Mouse (Mus musculus) R1 (cell line): ENCODE data around the gene Rasgrp3.
A peak's percentile ranks its signal among the peaks of the same experiment; 100 is the strongest.

Experiments used
- DNase-seq: peaks from one replicate; pipeline ENCODE4 v3.0.0-alpha.2; 2018; ENCODE audit warnings: low read depth, low spot score

The Rasgrp3 gene

DNA sequence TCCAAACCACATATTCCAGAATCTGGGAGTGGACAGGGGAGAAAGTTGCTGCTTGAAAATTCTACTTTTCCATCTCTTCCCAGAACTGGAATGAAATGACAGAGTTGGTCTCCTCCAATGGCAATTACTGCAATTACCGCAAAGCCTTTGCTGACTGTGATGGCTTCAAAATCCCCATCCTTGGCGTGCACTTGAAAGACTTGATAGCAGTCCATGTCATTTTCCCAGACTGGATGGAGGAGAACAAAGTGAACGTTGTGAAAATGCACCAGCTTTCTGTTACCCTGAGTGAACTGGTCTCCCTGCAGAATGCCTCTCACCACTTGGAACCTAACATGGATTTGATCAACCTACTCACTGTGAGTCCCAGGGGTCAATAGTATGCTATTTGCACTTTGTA, 67.3 kb downstream of the Rasgrp3 start:
- DNase-seq, result no peak

- no peak for DNase-seq
Measured at GRCm38 (mm10) chr17:75505053-75505452, 69.4 kb downstream of the Rasgrp3 start.

DNA sequence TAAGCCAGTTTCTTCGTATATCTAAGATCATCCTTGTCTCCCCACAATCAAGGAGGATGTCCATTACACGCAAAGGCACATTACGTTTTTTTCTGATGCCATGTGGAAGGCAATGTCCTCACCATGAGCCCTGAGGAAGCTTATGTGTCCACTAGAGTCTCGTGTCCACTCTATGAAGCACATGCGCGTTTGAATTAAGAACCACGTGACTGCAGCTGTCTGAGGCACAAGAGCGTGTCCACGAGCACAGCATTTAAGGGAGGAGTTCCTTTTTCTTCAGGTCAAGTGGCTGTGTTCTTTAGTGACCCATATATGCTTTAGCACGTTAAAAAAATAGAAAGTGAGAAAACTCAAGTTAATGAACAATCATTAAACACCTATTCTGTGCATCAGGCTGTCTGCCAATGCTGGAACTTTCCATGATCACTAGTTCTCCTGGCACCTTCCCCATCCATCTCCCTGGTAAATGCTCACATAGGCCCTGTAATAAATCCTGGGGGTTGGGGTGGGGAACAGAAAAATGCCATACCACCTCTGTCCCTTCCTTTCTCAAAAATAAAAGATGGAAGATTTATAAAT, 70.5 kb downstream of the Rasgrp3 start:
- DNase-seq, result no peak

DNA sequence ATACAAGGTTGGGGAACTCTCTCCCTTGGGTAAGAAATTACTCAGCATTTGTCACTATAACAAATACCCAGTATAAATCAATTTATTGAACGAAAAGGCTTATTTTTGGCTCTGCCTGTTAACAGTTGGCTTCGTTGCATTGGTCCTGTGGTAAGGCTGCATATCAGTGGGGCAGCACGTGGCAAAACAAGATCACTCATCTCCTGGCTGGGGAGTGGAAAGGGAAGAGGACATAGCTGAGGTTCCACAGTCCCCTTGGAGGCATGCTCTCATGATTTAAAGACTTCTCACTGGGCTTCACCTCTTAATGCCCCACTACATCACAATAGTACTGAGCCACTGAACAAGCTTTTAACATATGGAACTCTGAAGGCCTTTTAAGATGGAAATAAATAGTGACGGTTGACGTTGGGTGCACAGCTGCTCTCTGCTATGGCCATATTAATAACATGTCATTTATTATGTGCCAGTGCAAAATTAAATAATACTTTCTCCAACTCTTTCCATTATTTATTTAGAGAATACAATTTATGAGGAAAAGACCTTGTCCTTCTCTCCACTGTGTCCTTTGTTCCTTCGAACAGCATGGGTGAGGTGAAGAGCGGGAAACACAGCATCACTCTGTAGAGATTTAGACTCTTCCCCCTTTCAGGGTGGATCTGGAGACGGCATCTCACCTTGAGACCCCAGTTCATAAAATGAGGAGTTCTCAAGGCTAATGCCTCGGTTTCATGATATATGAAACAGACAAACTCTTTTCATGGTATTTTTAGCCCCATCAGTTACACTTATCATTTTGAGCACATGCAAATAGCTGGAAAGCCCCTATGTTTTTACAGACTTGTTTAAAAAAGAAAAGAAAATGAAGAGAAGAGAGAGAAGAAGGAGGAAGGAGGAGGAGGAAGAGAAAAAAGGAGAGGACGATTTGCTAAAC, 71.3 kb downstream of the Rasgrp3 start:
- DNase-seq, result no peak

- no peak for DNase-seq
Measured at GRCm38 (mm10) chr17:75509257-75509656, 73.6 kb downstream of the Rasgrp3 start.

GRCm38 (mm10) chr17:75516591-75516990, 80.9 kb downstream of the Rasgrp3 start:
- DNase-seq, result no peak

DNA sequence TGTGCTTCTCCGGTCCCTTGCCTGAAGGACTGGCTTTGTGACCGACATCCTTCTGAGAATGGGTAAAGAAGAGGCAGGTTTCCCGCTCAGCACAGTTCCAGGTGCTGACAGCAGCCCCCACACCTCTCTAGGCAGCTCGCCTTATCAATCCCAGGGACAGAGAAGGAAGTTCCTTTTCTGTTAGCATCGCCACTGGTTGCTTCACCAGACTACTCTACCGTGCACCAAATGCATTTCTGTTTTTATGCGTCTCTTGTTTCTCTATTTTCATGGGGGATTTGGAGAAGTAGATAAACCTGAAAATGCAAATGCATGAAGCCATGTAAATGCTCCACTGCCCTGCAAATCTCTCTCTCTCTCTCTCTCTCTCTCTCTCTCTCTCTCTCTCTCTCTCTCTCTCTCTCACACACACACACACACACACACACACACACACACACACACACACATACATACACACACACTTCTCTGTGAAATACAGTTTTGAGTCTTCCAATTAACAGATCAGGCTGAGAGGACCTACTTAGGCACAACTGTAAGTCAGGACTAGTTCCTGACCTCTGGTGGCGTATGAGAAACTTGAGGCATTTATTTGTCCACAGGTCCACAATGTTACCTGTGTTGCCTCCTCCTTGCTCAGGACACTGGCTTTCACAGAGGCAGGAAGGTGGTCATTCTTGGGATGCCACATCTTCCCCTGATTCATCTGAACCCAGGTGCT, 82.6 kb downstream of the Rasgrp3 start:
- DNase-seq, result no peak

GRCm38 (mm10) chr17:75519239-75519900, 83.7 kb downstream of the Rasgrp3 start:
- no peak for DNase-seq

GRCm38 (mm10) chr17:75521236-75521842, 85.6 kb downstream of the Rasgrp3 start:
- DNase-seq, result peak; percentile 63

DNA sequence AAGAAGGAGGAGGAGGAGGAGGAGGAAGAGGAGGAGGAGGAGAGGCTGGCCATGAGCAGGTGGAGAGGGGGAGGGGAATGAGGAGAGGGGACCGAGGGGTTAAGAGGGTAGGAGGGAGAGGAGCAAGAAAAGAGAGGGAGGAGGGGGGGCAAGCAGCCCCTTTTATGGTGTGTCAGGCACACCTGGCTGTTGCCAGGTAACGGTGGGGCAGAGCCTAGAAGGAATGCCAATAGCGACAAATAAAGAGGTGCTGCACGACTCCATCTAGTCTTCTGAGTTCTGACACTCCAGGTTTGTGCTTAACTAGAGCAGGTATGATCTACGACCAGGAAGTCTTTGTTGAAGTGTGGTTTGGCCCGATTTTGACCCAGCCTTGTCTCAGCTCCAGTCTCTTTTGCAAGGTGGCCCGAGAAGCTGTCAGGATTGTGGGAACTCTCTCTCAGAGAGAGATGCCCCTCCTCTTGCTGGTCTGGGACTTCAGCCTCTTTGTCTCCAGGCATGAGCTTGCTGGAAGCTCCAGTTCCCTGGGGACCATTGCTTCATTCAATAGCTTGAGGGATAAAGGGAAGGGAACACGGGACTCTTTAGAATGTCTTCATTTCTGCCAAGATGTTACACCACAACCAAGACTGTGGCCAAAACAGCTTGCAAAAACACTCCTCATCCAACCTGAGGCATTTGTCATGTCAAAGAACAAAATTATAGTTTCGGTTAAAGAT, 86.8 kb downstream of the Rasgrp3 start:
- DNase-seq, result peak; percentile 47

- no peak for DNase-seq
Measured at GRCm38 (mm10) chr17:75523812-75524211, 88.1 kb downstream of the Rasgrp3 start.

DNA sequence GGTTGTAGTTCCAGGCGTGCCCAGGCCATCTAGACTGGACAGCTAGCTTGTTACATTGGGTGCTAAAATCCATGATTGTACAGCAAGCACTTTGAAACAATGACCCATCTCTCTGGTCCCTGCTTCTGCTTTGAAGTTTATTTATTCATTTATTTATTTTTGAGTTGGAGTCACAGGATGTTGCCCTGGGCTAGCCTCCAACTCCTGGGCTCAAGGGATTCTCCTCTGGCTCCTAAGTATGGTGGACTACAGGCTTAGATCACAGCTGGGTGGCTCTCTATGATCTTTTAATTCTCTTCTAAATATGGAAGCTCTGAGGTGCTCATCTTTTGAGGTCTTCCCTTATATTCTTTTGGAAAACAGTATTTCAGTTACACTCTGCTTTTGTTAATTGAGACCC, 90.7 kb downstream of the Rasgrp3 start:
- no peak for DNase-seq

- DNase-seq, result peak; percentile 50
Measured at GRCm38 (mm10) chr17:75529222-75529935, 93.7 kb downstream of the Rasgrp3 start.

GRCm38 (mm10) chr17:75532469-75532986, 96.8 kb downstream of the Rasgrp3 start:
- no peak for DNase-seq

DNA sequence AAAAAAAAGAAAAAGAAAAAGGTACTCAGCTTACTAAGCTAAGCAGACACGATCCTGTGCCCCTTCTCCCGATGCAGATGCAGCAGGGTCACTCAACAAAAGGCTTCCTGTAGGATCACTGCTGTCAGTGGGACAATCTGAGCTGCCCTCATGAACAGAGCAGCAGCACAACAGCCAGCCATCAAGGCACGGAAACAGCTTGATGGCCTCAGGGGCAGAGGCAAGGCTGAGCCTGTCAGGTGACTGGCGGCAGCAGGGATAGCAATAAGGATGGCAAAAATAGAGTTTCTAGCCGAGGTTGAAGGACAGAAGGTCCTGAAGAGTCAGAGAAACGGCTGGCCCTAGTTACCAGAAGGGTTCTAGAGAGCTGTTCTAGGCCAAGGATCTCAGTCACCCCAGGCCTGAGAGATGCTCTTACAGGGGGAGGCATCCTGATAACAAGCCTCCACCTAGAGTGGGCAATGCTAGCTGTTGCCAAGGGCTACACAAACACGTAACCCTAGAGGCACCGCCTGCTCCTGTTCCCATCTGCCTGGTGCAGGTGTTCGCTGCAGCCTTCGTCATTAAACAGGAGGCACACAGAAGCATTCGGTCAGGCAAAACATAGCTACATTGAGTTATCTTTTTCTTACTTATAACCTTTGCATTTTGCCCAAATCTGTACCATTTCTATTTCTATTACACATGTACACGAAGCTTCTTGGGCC, 98.8 kb downstream of the Rasgrp3 start:
- no peak for DNase-seq

- no peak for DNase-seq
Measured at GRCm38 (mm10) chr17:75535612-75536011, 99.9 kb downstream of the Rasgrp3 start.

GRCm38 (mm10) chr17:75536396-75537049, 100.8 kb downstream of the Rasgrp3 start:
- peak; percentile 51 for DNase-seq

DNA sequence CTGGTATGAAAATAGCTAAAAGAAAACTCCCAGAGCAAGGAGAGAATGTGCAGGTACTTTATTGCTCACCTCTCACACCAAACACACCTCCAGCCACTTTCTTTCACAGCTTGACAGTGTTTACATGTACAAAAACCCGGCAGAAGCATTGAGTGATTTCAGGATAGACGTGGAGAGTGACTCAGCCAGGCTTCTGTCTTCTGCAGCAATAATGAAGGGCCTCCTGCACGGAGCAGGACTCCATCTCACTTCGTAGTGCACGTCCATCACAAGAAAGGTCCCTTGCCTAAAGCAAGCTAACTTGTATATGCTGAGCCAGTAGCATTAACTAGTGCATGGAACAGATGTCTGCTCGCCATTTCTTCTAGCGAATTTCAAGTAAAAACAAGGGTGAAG, 101.4 kb downstream of the Rasgrp3 start:
- DNase-seq, result no peak

- no peak for DNase-seq
Measured at GRCm38 (mm10) chr17:75538431-75538830, 102.7 kb downstream of the Rasgrp3 start.
